Mouse (Mus musculus) forebrain, postnatal 0 days (tissue): ENCODE data around the gene Osbpl10. TPM values are rescaled to one million over a fixed set of nuclear protein-coding genes. Genes with fewer than 3 reads are reported as not detected.

Source experiments
- ATAC-seq: fragments of 200-750 bp; cut with Nextera tagmentation; 2 replicates; pipeline ENCODE4 v1.8.0; 2017; ENCODE audit warnings: mild to moderate bottlenecking, moderate library complexity
- DNase-seq: peaks from one replicate; pipeline ENCODE4 v3.0.0-alpha.2; 2015
- H3K27ac ChIP-seq: fragments of 300-500 bp; sonication (generic); 2 replicates; pipeline ENCODE4 v1.5.1; 2014; ENCODE audit warnings: low read depth, mild to moderate bottlenecking, antibody characterized with exemption, low read length, moderate library complexity, mixed read lengths
- H3K27me3 ChIP-seq: fragments of 300-500 bp; sonication (generic); 2 replicates; pipeline ENCODE4 v1.6.1; 2014; ENCODE audit warnings: mild to moderate bottlenecking, low read length, mixed read lengths; ENCODE audit not compliant: insufficient read depth
- H3K36me3 ChIP-seq: fragments of 300-500 bp; sonication (generic); 2 replicates; pipeline ENCODE4 v1.6.1; 2014; ENCODE audit warnings: mild to moderate bottlenecking, moderate library complexity; ENCODE audit not compliant: insufficient read depth
- H3K4me1 ChIP-seq: fragments of 300-500 bp; sonication (generic); 2 replicates; pipeline ENCODE4 v1.6.1; 2014; ENCODE audit warnings: antibody characterized with exemption; ENCODE audit not compliant: insufficient read depth
- H3K4me2 ChIP-seq: fragments of 300-500 bp; sonication (generic); 2 replicates; pipeline ENCODE4 v1.6.1; 2014; ENCODE audit warnings: low read depth, mild to moderate bottlenecking, moderate library complexity
- H3K4me3 ChIP-seq: fragments of 300-500 bp; sonication (generic); 2 replicates; pipeline ENCODE4 v1.5.1; 2014; ENCODE audit warnings: low read depth, low read length, mixed read lengths
- H3K9ac ChIP-seq: fragments of 300-500 bp; sonication (generic); 2 replicates; pipeline ENCODE4 v1.6.1; 2014; ENCODE audit warnings: mild to moderate bottlenecking
- H3K9me3 ChIP-seq: fragments of 300-500 bp; sonication (generic); 2 replicates; pipeline ENCODE4 v1.6.1; 2016; ENCODE audit warnings: low read length
- CTCF ChIP-seq: sonication (generic); IDR thresholded peaks from 2 replicates; pipeline ENCODE4 v1.5.1; 2016; ENCODE audit warnings: antibody characterized with exemption, control low read depth, low read depth
- WGBS: fragments of 180-500 bp; shearing (Covaris S2); extraction: QIAGEN DNeasy Blood & Tissue Kit; methylation state at CpG from one replicate; pipeline ENCODE4 v1.1.7; 2014; 5-methylcytosine and 5-hydroxymethylcytosine counted together
- polyA plus RNA-seq: library from polyadenylated mRNA; unstranded; fragments of >200 nt; fragmentation: Nextera tagmentation; extraction: Ambion mirVana; gene quantifications from 2 replicates; pipeline ENCODE4 v1.2.1, GENCODE M21; 2015
- total RNA-seq: library from RNA; depleted of rRNA; stranded (reverse); fragments of >200 nt; gene quantifications from 2 replicates; pipeline ENCODE4 v1.2.3, GENCODE M21; 2014

Osbpl10 gene
- total and polyA plus RNA-seq, 2 experiments from 2014 or later = 3.0 to 22.4 TPM

- Histone ChIP-seq H3K27me3 (no peaks in the 10 kb centered on the region), H3K9me3 (no peaks in the 10 kb centered on the region), H3K36me3 (no peaks in the 10 kb centered on the region), H3K9ac (no peak overlapping the region), H3K4me3 (no peak overlapping the region), H3K4me1 (no peaks in the 10 kb centered on the region), H3K4me2 (no peak overlapping the region), H3K27ac (no peak overlapping the region)
- 88% methylated on average over 4 of the region's 4 CpGs for WGBS
- no peak for TF ChIP-seq CTCF
- ATAC-seq = no peak
- no peak for DNase-seq
Measured at GRCm38 (mm10) chr9:115075191-115075590, 96.8 kb downstream of the Osbpl10 start.

GRCm38 (mm10) chr9:115088295-115088993 lies 110.1 kb downstream of the Osbpl10 start:
- no peaks in the 10 kb centered on the region for H3K4me1 ChIP-seq
- no peaks in the 10 kb centered on the region for H3K36me3 ChIP-seq
- 50% methylated on average over 17 of the region's 17 CpGs for WGBS
- no peak overlapping the region for H3K4me2 ChIP-seq
- H3K4me3 ChIP-seq = no peak overlapping the region
- no peak overlapping the region for H3K27ac ChIP-seq
- peaks cover 6% of the 10 kb centered on the region for H3K9me3 ChIP-seq
- no peak overlapping the region for H3K9ac ChIP-seq
- H3K27me3 ChIP-seq = no peaks in the 10 kb centered on the region
- ATAC-seq = peak; percentile 76
- peak; percentile 84 for TF ChIP-seq CTCF
- peak; percentile 76 for DNase-seq

GRCm38 (mm10) chr9:115089644-115090043 lies 111.3 kb downstream of the Osbpl10 start:
- H3K36me3 ChIP-seq = no peaks in the 10 kb centered on the region
- H3K9me3 ChIP-seq = peaks cover 6% of the 10 kb centered on the region
- H3K9ac ChIP-seq = no peak overlapping the region
- WGBS = 75% methylated on average over 5 of the region's 5 CpGs
- no peaks in the 10 kb centered on the region for H3K27me3 ChIP-seq
- H3K4me1 ChIP-seq = no peaks in the 10 kb centered on the region
- no peak overlapping the region for H3K4me3 ChIP-seq
- ATAC-seq (no peak), DNase-seq (no peak)
- peak; percentile 47 for TF ChIP-seq CTCF
- H3K27ac ChIP-seq = no peak overlapping the region
- H3K4me2 ChIP-seq = no peak overlapping the region

GRCm38 (mm10) chr9:115096481-115096880 lies 118.1 kb downstream of the Osbpl10 start:
- ATAC-seq = no peak
- no peak for TF ChIP-seq CTCF
- H3K9me3 ChIP-seq = peaks cover 6% of the 10 kb centered on the region
- no peak overlapping the region for H3K4me2 ChIP-seq
- H3K36me3 ChIP-seq = no peaks in the 10 kb centered on the region
- no peaks in the 10 kb centered on the region for H3K27me3 ChIP-seq
- no peak for DNase-seq
- H3K9ac ChIP-seq = no peak overlapping the region
- no peaks in the 10 kb centered on the region for H3K4me1 ChIP-seq
- 91% methylated on average over 10 of the region's 10 CpGs for WGBS
- H3K4me3 ChIP-seq = no peak overlapping the region
- no peak overlapping the region for H3K27ac ChIP-seq

- H3K27me3 ChIP-seq = no peaks in the 10 kb centered on the region
- ATAC-seq = no peak
Measured at GRCm38 (mm10) chr9:115097340-115097739, 119.0 kb downstream of the Osbpl10 start.

GRCm38 (mm10) chr9:115100181-115100915 lies 122.0 kb downstream of the Osbpl10 start:
- ATAC-seq (no peak), DNase-seq (no peak)
- Histone ChIP-seq H3K9me3 (no peaks in the 10 kb centered on the region), H3K27me3 (no peaks in the 10 kb centered on the region), H3K4me3 (no peak overlapping the region), H3K27ac (no peak overlapping the region), H3K4me1 (no peaks in the 10 kb centered on the region), H3K9ac (no peak overlapping the region), H3K4me2 (no peak overlapping the region), H3K36me3 (no peaks in the 10 kb centered on the region)
- 85% methylated on average over 15 of the region's 15 CpGs for WGBS
- no peak for TF ChIP-seq CTCF

More at GRCm38 (mm10) chr9:115097340-115097739, 119.0 kb downstream of the Osbpl10 start:
- no peaks in the 10 kb centered on the region for H3K36me3 ChIP-seq
- H3K27ac ChIP-seq = no peak overlapping the region
- H3K4me2 ChIP-seq = no peak overlapping the region
- no peaks in the 10 kb centered on the region for H3K4me1 ChIP-seq
- peaks cover 6% of the 10 kb centered on the region for H3K9me3 ChIP-seq
- H3K9ac ChIP-seq = no peak overlapping the region
- DNase-seq = no peak
- 91% methylated on average over 4 of the region's 4 CpGs for WGBS
- no peak for TF ChIP-seq CTCF
- no peak overlapping the region for H3K4me3 ChIP-seq

- Histone ChIP-seq H3K4me2 (peak overlapping the region; percentile 17; the same call in 1 of the 2 replicates), H3K9me3 (no peaks in the 10 kb centered on the region), H3K4me1 (no peaks in the 10 kb centered on the region), H3K9ac (no peak overlapping the region), H3K36me3 (no peaks in the 10 kb centered on the region), H3K27me3 (no peaks in the 10 kb centered on the region), H3K27ac (no peak overlapping the region), H3K4me3 (no peak overlapping the region)
- WGBS = 31% methylated on average over 7 of the region's 7 CpGs
- ATAC-seq = peak; percentile 82
- peak; percentile 36 for DNase-seq
- TF ChIP-seq CTCF = no peak
Measured at GRCm38 (mm10) chr9:115107430-115107829, 129.1 kb downstream of the Osbpl10 start.
